Mouse (Mus musculus): ENCODE results near the gene Slc25a21. TPM values are rescaled to one million over a fixed set of nuclear protein-coding genes. Genes with fewer than 3 reads are reported as not detected.

Slc25a21 gene
- polyA plus RNA-seq, 1 experiment from 2014 or later = 0.22 TPM

GRCm38 (mm10) chr12:56963236-56963635 lies 234.0 kb downstream of the Slc25a21 start:
- no peak overlapping the region for H3K27ac ChIP-seq
- H3K4me3 ChIP-seq = no peak overlapping the region
- H3K9me3 ChIP-seq = peaks cover 2% of the 10 kb centered on the region; the same call in 1 of the 2 replicates
- H3K4me2 ChIP-seq = no peak overlapping the region
- H3K36me3 ChIP-seq = no peaks in the 10 kb centered on the region
- no peak overlapping the region for H3K9ac ChIP-seq
- H3K27me3 ChIP-seq = peaks cover under 1% of the 10 kb centered on the region; the same call in 1 of the 2 replicates
- H3K4me1 ChIP-seq (replicated peaks) = peaks cover 4% of the 10 kb centered on the region; the same call in 1 of the 2 replicates
- WGBS = 70% methylated on average over 4 of the region's 4 CpGs
- ATAC-seq (ENCODE audit: low FRiP score) = no peak

- WGBS = 12% methylated on average over 9 of the region's 9 CpGs
- no peak for ATAC-seq (ENCODE audit: low FRiP score)
- peaks cover 14% of the 10 kb centered on the region for H3K27me3 ChIP-seq
Measured at GRCm38 (mm10) chr12:56959230-56960051, 237.8 kb downstream of the Slc25a21 start.

DNA sequence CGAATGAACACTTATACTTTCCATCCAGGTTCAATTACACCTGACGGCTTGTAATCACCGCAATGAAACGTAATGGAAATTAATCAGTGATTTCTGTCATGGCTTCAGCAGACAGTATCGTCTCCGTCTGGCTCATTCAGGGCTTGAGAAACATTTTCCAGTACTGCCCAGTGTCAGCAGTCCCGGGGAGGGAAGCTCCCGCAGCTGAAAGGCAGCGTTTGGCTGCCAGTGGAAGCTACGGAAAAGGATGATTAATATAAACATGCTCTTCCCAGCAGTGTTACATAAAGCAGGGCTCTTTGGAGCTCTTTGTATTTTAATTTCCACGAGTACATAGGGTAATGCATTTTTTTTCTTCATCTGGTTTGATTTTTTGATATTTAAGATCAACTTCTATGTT lies 239.0 kb downstream of the Slc25a21 start:
- no peaks in the 10 kb centered on the region for H3K36me3 ChIP-seq
- ATAC-seq (ENCODE audit: low FRiP score) = no peak
- no peaks in the 10 kb centered on the region for H3K9me3 ChIP-seq
- 45% methylated on average over 11 of the region's 11 CpGs for WGBS
- no peak overlapping the region for H3K9ac ChIP-seq
- H3K4me3 ChIP-seq = no peak overlapping the region
- no peak overlapping the region for H3K27ac ChIP-seq
- peaks cover 4% of the 10 kb centered on the region; the same call in 1 of the 2 replicates for H3K4me1 ChIP-seq (replicated peaks)
- H3K4me2 ChIP-seq = no peak overlapping the region
- peaks cover 14% of the 10 kb centered on the region for H3K27me3 ChIP-seq

More at GRCm38 (mm10) chr12:56959230-56960051, 237.8 kb downstream of the Slc25a21 start:
- H3K4me2 ChIP-seq = peak overlapping the region; percentile 38; the same call in 1 of the 2 replicates
- no peak overlapping the region for H3K9ac ChIP-seq
- no peaks in the 10 kb centered on the region for H3K9me3 ChIP-seq
- no peaks in the 10 kb centered on the region for H3K36me3 ChIP-seq
- H3K27ac ChIP-seq = no peak overlapping the region
- no peak overlapping the region for H3K4me3 ChIP-seq
- peaks cover 4% of the 10 kb centered on the region; the same call in 1 of the 2 replicates for H3K4me1 ChIP-seq (replicated peaks)

DNA sequence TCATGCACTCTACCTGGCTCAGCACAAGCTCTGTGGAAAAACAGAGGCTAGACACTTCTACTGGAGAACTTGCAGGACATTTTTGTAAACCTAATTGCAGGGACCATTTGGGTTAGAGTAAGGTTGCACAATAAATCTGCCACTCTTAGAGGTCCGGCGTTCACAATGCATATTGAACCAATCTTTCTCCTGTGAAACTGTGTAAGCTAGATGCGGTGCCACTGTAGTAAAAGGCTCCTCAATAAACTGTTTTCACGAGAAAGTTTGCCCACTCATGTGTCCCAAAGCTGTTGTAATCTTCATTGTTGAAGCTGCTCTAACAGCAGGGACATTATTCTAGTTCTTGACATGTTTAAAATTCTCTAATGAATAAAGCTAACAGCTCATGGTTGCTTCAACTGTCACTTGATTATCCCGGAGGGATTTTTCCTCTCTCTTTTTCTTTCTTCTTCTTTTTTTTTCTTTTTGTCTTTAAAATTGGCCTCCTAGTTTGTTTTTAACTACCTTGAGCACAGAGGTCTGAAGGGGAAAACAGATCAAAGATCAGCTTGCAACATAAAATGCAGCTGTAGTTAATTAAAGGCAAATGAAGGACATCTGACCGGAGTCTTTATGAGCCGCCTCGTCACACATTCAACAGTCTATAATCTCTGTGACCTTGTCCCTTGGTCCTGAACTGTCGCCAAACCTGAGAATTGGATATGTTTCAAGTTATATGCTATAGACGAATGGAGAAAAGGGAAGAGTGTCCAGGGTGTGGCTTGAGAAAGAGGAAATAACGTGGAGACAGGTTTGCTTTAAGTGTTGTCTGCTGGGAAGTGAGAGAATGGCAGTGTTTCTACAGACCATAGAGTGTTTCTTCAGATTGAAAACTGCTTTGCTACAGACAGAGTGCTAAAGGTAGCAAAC lies 245.3 kb downstream of the Slc25a21 start:
- Histone ChIP-seq H3K4me3 (no peak overlapping the region), H3K27ac (no peak overlapping the region), H3K27me3 (peaks cover 10% of the 10 kb centered on the region; the same call in 1 of the 2 replicates), H3K36me3 (no peaks in the 10 kb centered on the region), H3K4me1 (replicated peaks) (no peaks in the 10 kb centered on the region), H3K4me2 (no peak overlapping the region), H3K9me3 (no peaks in the 10 kb centered on the region), H3K9ac (no peak overlapping the region)
- 63% methylated on average over 11 of the region's 11 CpGs for WGBS
- ATAC-seq (ENCODE audit: low FRiP score) = no peak

GRCm38 (mm10) chr12:56944265-56944664 lies 253.0 kb downstream of the Slc25a21 start:
- Histone ChIP-seq H3K4me2 (no peak overlapping the region), H3K4me3 (no peak overlapping the region), H3K27ac (no peak overlapping the region), H3K27me3 (no peaks in the 10 kb centered on the region), H3K9me3 (no peaks in the 10 kb centered on the region), H3K4me1 (replicated peaks) (no peaks in the 10 kb centered on the region), H3K36me3 (no peaks in the 10 kb centered on the region), H3K9ac (no peak overlapping the region)
- WGBS = 90% methylated on average over 1 of the region's 1 CpGs
- no peak for ATAC-seq (ENCODE audit: low FRiP score)

- Histone ChIP-seq H3K9ac (no peak overlapping the region), H3K9me3 (no peaks in the 10 kb centered on the region), H3K36me3 (no peaks in the 10 kb centered on the region), H3K4me3 (no peak overlapping the region), H3K4me2 (no peak overlapping the region), H3K27ac (no peak overlapping the region), H3K27me3 (no peaks in the 10 kb centered on the region), H3K4me1 (replicated peaks) (no peaks in the 10 kb centered on the region)
- WGBS = 68% methylated on average over 3 of the region's 3 CpGs
- ATAC-seq (ENCODE audit: low FRiP score) = no peak
Measured at GRCm38 (mm10) chr12:56940861-56941260, 256.4 kb downstream of the Slc25a21 start.

DNA sequence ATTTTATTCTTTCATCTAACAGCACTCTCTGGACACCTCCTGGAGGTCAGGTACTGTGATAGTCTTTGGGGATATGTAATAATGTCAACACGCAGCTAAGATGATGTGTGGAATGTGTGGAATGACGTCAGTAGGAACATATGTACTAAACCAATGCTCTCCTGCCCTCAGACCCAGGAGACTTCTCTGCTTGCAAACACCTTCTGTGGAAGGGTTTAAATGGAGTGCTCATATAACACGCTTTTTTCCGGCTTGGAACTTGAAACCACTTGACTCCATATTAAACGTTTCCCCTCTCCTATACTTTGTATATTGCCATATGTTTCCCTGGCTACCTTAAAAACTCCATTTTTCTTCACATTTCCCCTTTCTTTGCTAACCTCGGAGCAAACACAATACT lies 279.1 kb downstream of the Slc25a21 start:
- Histone ChIP-seq H3K27me3 (no peaks in the 10 kb centered on the region), H3K9ac (no peak overlapping the region), H3K36me3 (no peaks in the 10 kb centered on the region), H3K4me2 (no peak overlapping the region), H3K27ac (no peak overlapping the region), H3K4me1 (replicated peaks) (no peaks in the 10 kb centered on the region), H3K4me3 (no peak overlapping the region), H3K9me3 (no peaks in the 10 kb centered on the region)
- no peak for ATAC-seq (ENCODE audit: low FRiP score)
- 87% methylated on average over 6 of the region's 6 CpGs for WGBS

DNA sequence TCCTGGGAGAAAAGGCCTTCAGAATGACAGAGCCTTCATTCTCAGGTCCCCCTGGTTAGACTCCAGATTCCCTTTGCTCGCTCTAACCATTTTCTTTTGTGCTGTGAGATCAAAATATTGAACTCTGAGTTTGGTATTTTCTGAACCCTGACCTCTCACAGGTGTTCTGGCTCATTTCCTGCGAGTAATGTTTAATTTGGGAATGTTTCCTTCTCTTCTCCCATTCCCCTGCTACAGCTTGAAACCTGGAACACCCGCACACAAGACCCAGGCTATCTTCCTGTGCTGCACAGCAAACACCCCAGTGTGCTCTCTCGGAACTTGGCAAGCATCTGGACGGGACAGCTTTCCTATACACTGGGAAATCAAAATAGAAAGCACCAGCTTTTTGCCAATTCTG lies 290.8 kb downstream of the Slc25a21 start:
- 0 out of 2 replicates have a peak, but pooled peaks cover 2% of the 10 kb centered on the region for H3K4me1 ChIP-seq (replicated peaks)
- no peak overlapping the region for H3K27ac ChIP-seq
- ATAC-seq (ENCODE audit: low FRiP score) = no peak
- H3K9me3 ChIP-seq = no peaks in the 10 kb centered on the region
- H3K4me2 ChIP-seq = no peak overlapping the region
- no peak overlapping the region for H3K9ac ChIP-seq
- no peaks in the 10 kb centered on the region for H3K36me3 ChIP-seq
- 84% methylated on average over 5 of the region's 5 CpGs for WGBS
- H3K27me3 ChIP-seq = no peaks in the 10 kb centered on the region
- H3K4me3 ChIP-seq = no peak overlapping the region

DNA sequence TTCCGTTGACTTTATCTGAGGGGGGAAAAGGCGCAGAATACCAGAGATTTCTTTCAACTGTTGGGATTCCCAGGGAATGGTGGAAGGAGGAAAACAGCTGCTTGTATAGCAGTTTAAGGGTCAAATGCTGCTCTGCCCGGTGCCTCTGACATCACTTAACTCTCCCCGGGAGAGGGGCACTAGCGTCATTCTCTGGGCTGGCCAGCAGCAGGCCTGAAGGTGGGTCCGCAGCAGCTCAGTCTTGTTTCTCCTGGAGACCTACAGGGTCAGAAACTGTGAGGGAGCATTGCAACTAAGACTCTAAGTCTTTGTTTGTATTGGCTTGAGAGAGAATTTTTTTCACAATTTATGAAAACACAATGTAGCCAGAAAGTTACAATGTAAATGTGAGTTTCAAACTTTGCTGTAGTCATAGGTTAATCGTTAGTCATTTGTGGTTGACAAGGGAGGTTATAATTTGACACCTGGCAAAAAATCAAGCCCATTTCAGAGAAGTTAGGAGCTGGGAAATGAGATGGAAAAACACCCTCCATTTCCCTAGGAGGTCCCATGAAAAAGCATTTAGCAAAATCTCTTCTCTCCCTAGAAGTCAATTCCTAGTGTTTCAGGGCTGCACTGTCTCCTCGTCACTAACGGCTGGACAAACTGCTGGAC lies 291.5 kb downstream of the Slc25a21 start:
- 0 out of 2 replicates have a peak, but pooled peaks cover 2% of the 10 kb centered on the region for H3K4me1 ChIP-seq (replicated peaks)
- no peak overlapping the region for H3K4me2 ChIP-seq
- no peak overlapping the region for H3K27ac ChIP-seq
- no peak overlapping the region for H3K4me3 ChIP-seq
- WGBS = 47% methylated on average over 9 of the region's 9 CpGs
- no peaks in the 10 kb centered on the region for H3K9me3 ChIP-seq
- no peak overlapping the region for H3K9ac ChIP-seq
- no peaks in the 10 kb centered on the region for H3K27me3 ChIP-seq
- no peaks in the 10 kb centered on the region for H3K36me3 ChIP-seq
- no peak for ATAC-seq (ENCODE audit: low FRiP score)

DNA sequence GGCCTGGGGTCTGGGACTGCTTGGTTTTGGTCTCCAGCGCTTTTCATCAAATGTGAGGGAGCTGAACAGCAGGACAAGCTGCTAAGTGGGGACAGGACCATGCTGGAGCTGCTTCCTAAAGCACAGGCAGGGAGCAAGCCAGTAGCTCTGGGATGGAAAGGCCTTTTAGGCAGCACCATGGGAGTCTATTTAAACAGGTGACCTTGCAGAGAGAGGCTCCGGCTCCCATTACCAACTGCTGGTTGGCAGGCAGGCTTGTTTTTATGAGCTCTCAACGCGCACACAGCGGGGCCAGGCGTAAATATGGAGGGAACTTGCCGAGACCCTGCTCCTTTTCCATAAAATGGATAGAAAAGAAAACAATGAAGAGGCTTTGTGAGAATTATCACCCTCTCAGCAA lies 292.1 kb downstream of the Slc25a21 start:
- no peak overlapping the region for H3K4me3 ChIP-seq
- H3K27me3 ChIP-seq = no peaks in the 10 kb centered on the region
- no peak overlapping the region for H3K4me2 ChIP-seq
- H3K9ac ChIP-seq = no peak overlapping the region
- no peaks in the 10 kb centered on the region for H3K9me3 ChIP-seq
- no peak overlapping the region for H3K27ac ChIP-seq
- H3K4me1 ChIP-seq (replicated peaks) = 0 out of 2 replicates have a peak, but pooled peaks cover 2% of the 10 kb centered on the region
- no peak for ATAC-seq (ENCODE audit: low FRiP score)
- H3K36me3 ChIP-seq = no peaks in the 10 kb centered on the region
- WGBS = 29% methylated on average over 7 of the region's 7 CpGs

- H3K4me3 ChIP-seq = no peak overlapping the region
- no peak overlapping the region for H3K4me2 ChIP-seq
- ATAC-seq (ENCODE audit: low FRiP score) = no peak
- 0 out of 2 replicates have a peak, but pooled peaks cover 2% of the 10 kb centered on the region for H3K4me1 ChIP-seq (replicated peaks)
- WGBS = 84% methylated on average over 8 of the region's 8 CpGs
- H3K36me3 ChIP-seq = no peaks in the 10 kb centered on the region
- no peaks in the 10 kb centered on the region for H3K9me3 ChIP-seq
- H3K9ac ChIP-seq = no peak overlapping the region
- no peak overlapping the region for H3K27ac ChIP-seq
- no peaks in the 10 kb centered on the region for H3K27me3 ChIP-seq
Measured at GRCm38 (mm10) chr12:56902774-56903456, 294.4 kb downstream of the Slc25a21 start.
